Mouse (Mus musculus) limb, embryonic 10.5 days (tissue): Measurements from ENCODE around the gene Kcnh7. TPM values are rescaled to one million over a fixed set of nuclear protein-coding genes. Genes with fewer than 3 reads are reported as not detected.

ENCODE experiments used
- DNase-seq: peaks from one replicate; pipeline ENCODE4 v3.0.0-alpha.2; 2017; ENCODE audit warnings: low spot score
- H3K27ac ChIP-seq: fragments of 300-500 bp; sonication (generic); 2 replicates; pipeline ENCODE4 v1.5.1; 2016; ENCODE audit warnings: mild to moderate bottlenecking
- H3K27me3 ChIP-seq: fragments of 300-500 bp; sonication (generic); 2 replicates; pipeline ENCODE4 v1.6.1; 2016; ENCODE audit warnings: low read depth, mild to moderate bottlenecking; ENCODE audit not compliant: poor library complexity, severe bottlenecking
- H3K36me3 ChIP-seq: fragments of 300-500 bp; sonication (generic); 2 replicates; pipeline ENCODE4 v1.6.1; 2016; ENCODE audit warnings: mild to moderate bottlenecking, moderate library complexity
- H3K4me1 ChIP-seq: fragments of 300-500 bp; sonication (generic); 2 replicates; pipeline ENCODE4 v1.6.1; 2016
- H3K4me3 ChIP-seq: fragments of 300-500 bp; sonication (generic); 2 replicates; pipeline ENCODE4 v1.5.1; 2016; ENCODE audit warnings: mild to moderate bottlenecking, moderate library complexity
- H3K9me3 ChIP-seq: fragments of 300-500 bp; sonication (generic); replicated peaks from 2 replicates; pipeline ENCODE4 v1.6.1; 2016; ENCODE audit warnings: mild to moderate bottlenecking
- WGBS: fragments of 180-500 bp; shearing (Covaris S2); methylation state at CpG from one replicate; pipeline ENCODE4 v1.1.7; 2016; 5-methylcytosine and 5-hydroxymethylcytosine counted together
- polyA plus RNA-seq: library from polyadenylated mRNA; unstranded; fragments of >200 nt; fragmentation: Nextera tagmentation; extraction: Ambion mirVana; gene quantifications from 2 replicates; pipeline ENCODE4 v1.2.1, GENCODE M21; 2016

Gene Kcnh7
- polyA plus RNA-seq, 1 experiment from 2014 or later: 0.29 TPM

DNA sequence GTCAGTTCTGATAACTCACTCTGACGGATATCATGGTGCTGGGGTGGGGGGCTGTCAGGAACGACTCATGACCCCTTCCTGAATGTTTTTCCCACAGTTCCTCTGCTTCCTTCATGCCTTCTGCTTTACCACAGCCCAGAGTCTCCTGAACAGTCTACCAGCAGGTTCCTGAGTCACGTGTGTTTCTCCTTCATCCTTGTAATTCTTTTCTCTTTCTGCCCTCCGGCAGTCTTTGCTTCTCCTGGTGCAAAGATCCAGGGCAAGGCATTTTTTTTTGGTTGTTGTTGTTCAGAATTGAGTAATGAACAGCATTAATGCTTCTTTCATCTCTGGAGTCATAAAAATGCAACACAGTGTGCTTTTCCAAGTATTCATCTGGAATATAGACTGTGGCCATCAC is 513.3 kb downstream of the Kcnh7 start:
- Histone ChIP-seq H3K4me1 (no peaks in the 10 kb centered on the region), H3K9me3 (no peaks in the 10 kb centered on the region), H3K27me3 (no peaks in the 10 kb centered on the region), H3K4me3 (no peak overlapping the region), H3K27ac (no peak overlapping the region), H3K36me3 (no peaks in the 10 kb centered on the region)
- DNase-seq: no peak
- 86% methylated on average over 4 of the region's 4 CpGs for WGBS

DNA sequence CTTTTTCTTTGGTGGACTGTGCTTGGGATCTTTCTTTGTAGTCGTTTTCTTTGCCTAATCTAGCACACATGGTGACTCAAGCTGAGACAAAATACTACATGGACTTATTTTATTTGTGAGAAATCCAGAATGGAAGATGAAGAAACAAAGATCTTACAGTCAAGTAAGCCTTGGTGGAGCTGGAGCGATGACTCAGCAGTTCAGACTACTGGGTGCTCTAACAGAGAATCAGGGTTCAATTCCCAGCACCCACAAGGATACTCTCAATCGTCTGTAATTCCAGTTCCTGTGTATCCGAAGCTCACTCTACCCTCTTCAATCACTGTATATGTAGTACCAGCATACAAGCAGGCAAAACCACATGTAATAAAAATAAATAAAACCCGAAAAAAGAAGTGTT is 513.8 kb downstream of the Kcnh7 start:
- Histone ChIP-seq H3K27me3 (peaks cover 3% of the 10 kb centered on the region; the same call in 1 of the 2 replicates), H3K4me1 (no peaks in the 10 kb centered on the region), H3K9me3 (no peaks in the 10 kb centered on the region), H3K4me3 (no peak overlapping the region), H3K36me3 (no peaks in the 10 kb centered on the region), H3K27ac (no peak overlapping the region)
- no peak for DNase-seq
- 87% methylated on average over 5 of the region's 5 CpGs for WGBS

DNA sequence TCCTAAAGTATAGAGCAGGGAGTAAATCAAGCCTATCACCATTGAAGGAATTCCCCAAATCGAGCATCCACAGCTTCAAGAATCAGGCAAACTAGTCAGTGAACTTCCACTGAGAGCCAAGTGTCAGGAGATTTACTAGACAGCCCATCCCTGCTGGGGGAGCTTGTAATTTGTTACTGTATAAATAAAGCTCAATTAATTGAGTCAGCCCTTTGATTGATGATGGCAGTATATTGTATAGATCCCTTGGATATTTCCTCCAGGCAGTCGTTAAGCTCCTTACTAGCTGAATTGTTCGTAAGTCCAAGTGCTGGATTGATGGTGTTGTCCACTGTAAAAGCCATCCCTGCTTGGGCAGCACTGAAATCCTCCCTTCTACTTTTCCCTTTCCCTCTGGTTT is 514.2 kb downstream of the Kcnh7 start:
- H3K9me3 ChIP-seq: no peaks in the 10 kb centered on the region
- peaks cover 6% of the 10 kb centered on the region for H3K27me3 ChIP-seq
- no peak overlapping the region for H3K27ac ChIP-seq
- 60% methylated on average over 3 of the region's 3 CpGs for WGBS
- DNase-seq: no peak
- H3K4me3 ChIP-seq: no peak overlapping the region
- H3K36me3 ChIP-seq: no peaks in the 10 kb centered on the region
- H3K4me1 ChIP-seq: no peaks in the 10 kb centered on the region

DNA sequence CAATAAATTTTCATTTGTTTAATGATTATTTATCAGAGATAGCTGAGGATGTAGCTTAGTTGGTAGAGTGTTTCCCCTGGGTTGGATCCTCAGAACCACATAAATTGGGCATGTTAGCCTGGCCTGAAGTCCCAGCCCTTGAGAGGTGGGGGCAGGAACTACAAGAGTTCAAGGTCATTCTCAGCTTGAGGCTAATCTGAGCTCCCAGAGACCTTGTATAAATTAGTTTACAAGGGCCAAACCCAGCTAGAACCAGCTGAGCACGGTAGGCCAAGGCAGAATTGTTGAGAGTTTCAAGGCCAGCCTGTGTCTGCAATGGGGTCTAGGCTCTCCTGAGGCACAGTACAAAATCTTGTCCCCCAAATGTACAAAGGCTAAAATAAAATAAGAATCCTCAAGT is 518.6 kb downstream of the Kcnh7 start:
- Histone ChIP-seq H3K36me3 (no peaks in the 10 kb centered on the region), H3K4me1 (peaks cover 4% of the 10 kb centered on the region), H3K9me3 (no peaks in the 10 kb centered on the region), H3K4me3 (no peak overlapping the region), H3K27me3 (peaks cover 21% of the 10 kb centered on the region), H3K27ac (no peak overlapping the region)
- 56% methylated on average over 1 of the region's 1 CpGs for WGBS
- DNase-seq: no peak

DNA sequence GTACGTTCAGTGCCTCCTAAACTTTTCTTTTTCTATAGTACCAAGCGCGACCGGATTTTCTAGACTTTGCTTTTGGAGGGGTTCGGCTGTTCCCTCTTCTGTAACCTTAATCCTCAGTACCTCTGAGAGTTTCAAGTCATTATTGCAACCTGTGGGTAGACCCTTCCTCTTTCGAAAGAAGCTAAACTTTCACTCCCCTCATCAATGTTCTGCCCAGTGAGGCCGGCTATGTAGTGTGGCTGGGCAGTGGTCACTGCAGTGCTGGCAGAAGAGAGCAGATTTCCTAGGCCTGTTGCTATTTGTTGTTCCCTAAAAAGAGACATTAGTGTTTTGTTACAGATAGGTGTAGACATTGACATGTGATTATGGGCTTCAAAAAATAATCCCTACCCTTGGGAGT is 519.2 kb downstream of the Kcnh7 start:
- DNase-seq: no peak
- Histone ChIP-seq H3K27me3 (peaks cover 21% of the 10 kb centered on the region), H3K4me3 (peak overlapping the region; percentile 69; the same call in 1 of the 2 replicates), H3K9me3 (no peaks in the 10 kb centered on the region), H3K36me3 (no peaks in the 10 kb centered on the region), H3K4me1 (peaks cover 4% of the 10 kb centered on the region), H3K27ac (no peak overlapping the region)
- 75% methylated on average over 7 of the region's 7 CpGs for WGBS

DNA sequence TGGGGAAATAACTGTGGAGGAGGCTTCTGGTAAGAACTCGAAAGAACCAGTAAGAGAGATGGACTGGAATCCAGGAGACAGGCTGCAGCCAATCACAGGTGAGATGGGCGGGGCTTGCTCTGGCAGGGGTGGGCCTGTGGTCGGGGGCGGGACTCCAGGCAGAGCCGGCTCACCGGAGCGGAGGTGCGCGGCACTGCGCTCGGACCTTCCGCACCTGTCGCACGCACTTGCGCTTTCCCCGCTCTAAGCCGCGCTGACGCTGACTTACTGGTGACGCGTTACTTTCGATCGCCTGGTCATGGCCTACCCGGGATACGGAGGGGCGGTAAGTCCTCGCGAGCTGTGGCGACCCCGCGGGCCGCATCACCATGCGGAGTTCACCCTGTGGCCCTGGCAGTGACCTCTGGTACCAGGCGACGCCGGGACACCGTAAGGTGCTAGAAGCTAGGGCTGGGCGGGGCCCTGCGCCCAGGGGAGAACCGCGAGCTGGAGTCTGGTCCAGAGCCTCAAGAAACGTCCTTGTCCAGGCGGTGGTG is 519.9 kb downstream of the Kcnh7 start, which contains the start of gene Gca:
TSS of gene Gca (plus strand) at position 151 of the 536 bp plus-strand sequence.
- no peak within 1 kb of the TSS for H3K27ac ChIP-seq
- DNase-seq: peak; percentile 84

DNA sequence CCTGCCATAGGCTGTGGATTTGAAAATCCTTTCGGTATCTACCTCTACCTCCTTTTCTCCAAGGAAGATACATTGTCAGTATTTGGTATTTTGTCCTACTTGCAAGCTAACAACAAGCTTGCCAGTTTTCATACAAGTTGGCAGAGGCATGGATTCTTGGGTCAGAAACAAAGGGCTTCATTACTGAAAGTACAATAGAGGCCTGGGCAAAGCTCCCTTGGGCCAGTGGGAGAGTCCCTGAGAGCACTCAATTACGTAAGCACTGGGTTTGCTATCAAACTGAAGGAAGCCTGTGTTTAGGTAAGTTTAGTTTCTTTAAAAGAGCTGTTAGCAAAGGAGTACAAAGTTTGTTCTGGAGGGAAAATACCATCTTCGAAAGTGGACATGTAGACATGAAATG is 521.5 kb downstream of the Kcnh7 start:
- H3K9me3 ChIP-seq: no peaks in the 10 kb centered on the region
- 87% methylated on average over 3 of the region's 3 CpGs for WGBS
- no peaks in the 10 kb centered on the region for H3K36me3 ChIP-seq
- no peak overlapping the region for H3K27ac ChIP-seq
- no peak for DNase-seq
- peaks cover 4% of the 10 kb centered on the region for H3K4me1 ChIP-seq
- H3K27me3 ChIP-seq: peaks cover 21% of the 10 kb centered on the region
- H3K4me3 ChIP-seq: no peak overlapping the region

More for the DNA sequence above, 519.9 kb downstream of the Kcnh7 start, which contains the start of gene Gca:
- no peaks in the 10 kb centered on the region for H3K9me3 ChIP-seq
- no peaks in the 10 kb centered on the region for H3K36me3 ChIP-seq
- peak within 1 kb of the TSS; percentile 69 for H3K4me3 ChIP-seq
- under 1% methylated on average over 43 of the region's 43 CpGs for WGBS
- H3K4me1 ChIP-seq: peaks cover 4% of the 10 kb centered on the region
- H3K27me3 ChIP-seq: peaks cover 21% of the 10 kb centered on the region

DNA sequence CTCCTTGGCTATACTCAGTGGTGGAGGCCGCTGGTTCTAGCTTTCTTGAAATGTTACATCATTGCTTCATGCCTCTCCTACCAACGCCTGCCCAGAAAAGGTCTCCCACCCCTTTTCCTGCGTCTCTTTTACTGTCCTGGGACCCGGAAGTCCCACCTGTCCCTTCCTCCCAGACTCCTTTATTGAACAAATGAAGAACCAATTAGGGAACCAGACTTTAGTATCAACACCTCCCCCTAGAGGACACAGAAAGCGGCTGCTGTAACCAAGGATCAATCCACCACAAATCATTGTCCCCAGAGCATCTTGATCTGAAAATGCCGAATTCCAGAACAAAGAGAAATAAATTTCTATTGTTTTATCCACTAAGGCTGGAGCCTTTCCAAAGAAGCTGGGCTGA is 523.5 kb downstream of the Kcnh7 start:
- 59% methylated on average over 6 of the region's 6 CpGs for WGBS
- H3K27me3 ChIP-seq: peaks cover 20% of the 10 kb centered on the region

DNA sequence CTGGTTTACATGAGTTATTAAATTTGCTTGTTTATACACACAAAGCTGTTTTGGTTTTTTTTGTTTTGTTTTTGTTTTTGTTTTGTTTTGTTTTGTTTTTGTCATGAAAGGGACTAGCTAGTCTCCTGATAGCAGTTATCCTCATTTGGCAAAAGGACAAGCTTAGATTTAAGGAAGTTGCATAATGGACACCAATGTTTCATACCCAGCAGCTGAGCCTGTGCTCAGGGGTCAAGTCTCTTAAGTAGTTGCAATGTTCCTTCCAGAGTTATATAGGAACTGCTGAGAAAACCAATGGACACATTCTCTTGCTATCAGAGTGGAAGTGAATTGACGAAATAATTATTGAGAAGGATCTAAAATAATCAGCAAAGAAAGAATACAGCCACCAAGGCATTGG is 528.0 kb downstream of the Kcnh7 start:
- Histone ChIP-seq H3K27me3 (no peaks in the 10 kb centered on the region), H3K27ac (no peak overlapping the region), H3K4me3 (no peak overlapping the region), H3K4me1 (no peaks in the 10 kb centered on the region), H3K36me3 (no peaks in the 10 kb centered on the region), H3K9me3 (no peaks in the 10 kb centered on the region)
- no peak for DNase-seq
- 78% methylated on average over 1 of the region's 1 CpGs for WGBS

More for the DNA sequence above, 523.5 kb downstream of the Kcnh7 start:
- H3K36me3 ChIP-seq: no peaks in the 10 kb centered on the region
- no peak overlapping the region for H3K27ac ChIP-seq
- peaks cover 4% of the 10 kb centered on the region for H3K4me1 ChIP-seq
- no peaks in the 10 kb centered on the region for H3K9me3 ChIP-seq
- H3K4me3 ChIP-seq: no peak overlapping the region
- DNase-seq: no peak

DNA sequence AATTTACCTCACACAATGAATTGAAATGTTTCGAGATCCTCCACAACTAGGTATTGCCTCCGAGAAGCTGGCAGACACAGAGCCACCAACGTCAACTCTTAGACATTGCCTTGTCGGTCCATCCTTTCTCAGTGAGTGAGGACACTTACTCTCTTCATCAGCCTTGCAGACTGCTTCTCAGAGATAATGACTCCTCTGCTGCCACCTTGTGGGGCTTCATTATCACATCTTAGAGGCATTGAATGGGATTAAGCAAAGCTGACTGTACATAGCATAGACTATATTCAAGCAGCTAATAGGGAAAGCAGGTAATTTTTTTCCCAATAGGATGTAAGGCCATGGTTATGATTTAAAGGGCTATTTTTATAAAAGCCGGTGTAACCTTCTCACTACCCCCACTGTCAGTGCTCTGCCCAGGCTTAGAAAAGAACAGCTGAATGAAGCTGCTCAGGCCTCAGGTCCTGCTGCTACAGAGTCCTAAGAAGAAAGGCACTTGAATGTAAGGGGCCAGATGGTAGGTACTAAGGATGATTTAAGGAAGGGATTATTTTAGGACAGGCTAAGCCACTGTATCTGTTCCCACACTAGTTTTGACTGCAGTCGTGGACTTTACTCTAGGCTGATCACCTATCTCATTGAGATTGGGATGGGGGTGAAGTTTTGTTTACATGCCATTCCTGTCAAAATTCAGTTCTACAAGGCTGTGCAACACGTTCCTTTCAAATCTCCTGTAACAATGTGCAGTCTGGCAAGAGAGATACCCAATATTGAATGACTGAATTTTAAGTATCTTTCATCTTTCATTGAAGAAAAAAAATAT is 529.4 kb downstream of the Kcnh7 start:
- WGBS: 53% methylated on average over 7 of the region's 7 CpGs
- DNase-seq: no peak

DNA sequence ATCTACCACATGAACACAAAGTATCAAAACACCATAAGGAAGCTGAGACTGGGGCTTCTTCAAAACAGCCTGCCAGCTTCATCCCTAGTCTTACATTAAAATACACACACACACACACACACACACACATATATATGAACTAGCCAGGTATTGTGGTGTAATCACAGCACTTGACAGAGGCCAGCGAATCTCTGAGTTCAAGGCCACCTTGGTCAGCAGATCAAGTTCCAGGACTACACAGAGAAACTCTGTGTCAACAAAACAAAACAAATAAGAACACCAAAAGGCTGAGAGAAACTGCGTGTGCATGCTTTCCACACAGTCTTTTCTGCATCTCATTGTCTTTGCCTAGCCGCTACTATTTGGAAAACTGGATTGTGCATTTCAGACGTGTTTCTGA is 531.6 kb downstream of the Kcnh7 start:
- WGBS: 85% methylated on average over 4 of the region's 4 CpGs
- no peak overlapping the region for H3K27ac ChIP-seq
- no peaks in the 10 kb centered on the region for H3K9me3 ChIP-seq
- DNase-seq: no peak
- H3K27me3 ChIP-seq: no peaks in the 10 kb centered on the region
- H3K36me3 ChIP-seq: no peaks in the 10 kb centered on the region
- H3K4me1 ChIP-seq: no peaks in the 10 kb centered on the region
- no peak overlapping the region for H3K4me3 ChIP-seq

More for the DNA sequence above, 529.4 kb downstream of the Kcnh7 start:
- H3K9me3 ChIP-seq: no peaks in the 10 kb centered on the region
- H3K36me3 ChIP-seq: no peaks in the 10 kb centered on the region
- H3K27me3 ChIP-seq: no peaks in the 10 kb centered on the region
- no peaks in the 10 kb centered on the region for H3K4me1 ChIP-seq
- H3K4me3 ChIP-seq: no peak overlapping the region
- H3K27ac ChIP-seq: no peak overlapping the region

DNA sequence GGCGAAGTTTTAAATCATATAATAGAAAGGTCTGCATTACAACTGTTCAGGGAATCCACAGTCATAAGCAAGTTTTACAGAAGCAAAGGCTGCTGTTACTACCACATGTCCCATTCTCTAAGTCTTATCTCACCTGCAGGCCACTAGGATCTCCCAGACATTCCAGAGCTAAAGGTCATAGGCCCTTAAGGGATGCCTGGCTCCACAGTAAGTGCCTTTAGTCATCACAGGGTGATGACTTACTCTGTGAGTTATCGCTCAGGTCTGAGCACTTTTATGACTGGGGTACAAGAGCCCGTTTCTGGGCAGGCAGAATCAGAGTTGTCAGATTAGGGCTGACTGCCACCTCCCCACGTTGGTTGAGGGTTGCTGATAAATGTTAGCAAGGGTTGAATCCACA is 532.2 kb downstream of the Kcnh7 start:
- Histone ChIP-seq H3K4me3 (no peak overlapping the region), H3K9me3 (no peaks in the 10 kb centered on the region), H3K27me3 (no peaks in the 10 kb centered on the region), H3K36me3 (no peaks in the 10 kb centered on the region), H3K27ac (no peak overlapping the region), H3K4me1 (peaks cover 1% of the 10 kb centered on the region; the same call in 1 of the 2 replicates)
- DNase-seq: no peak
- WGBS: 68% methylated on average over 4 of the region's 4 CpGs

DNA sequence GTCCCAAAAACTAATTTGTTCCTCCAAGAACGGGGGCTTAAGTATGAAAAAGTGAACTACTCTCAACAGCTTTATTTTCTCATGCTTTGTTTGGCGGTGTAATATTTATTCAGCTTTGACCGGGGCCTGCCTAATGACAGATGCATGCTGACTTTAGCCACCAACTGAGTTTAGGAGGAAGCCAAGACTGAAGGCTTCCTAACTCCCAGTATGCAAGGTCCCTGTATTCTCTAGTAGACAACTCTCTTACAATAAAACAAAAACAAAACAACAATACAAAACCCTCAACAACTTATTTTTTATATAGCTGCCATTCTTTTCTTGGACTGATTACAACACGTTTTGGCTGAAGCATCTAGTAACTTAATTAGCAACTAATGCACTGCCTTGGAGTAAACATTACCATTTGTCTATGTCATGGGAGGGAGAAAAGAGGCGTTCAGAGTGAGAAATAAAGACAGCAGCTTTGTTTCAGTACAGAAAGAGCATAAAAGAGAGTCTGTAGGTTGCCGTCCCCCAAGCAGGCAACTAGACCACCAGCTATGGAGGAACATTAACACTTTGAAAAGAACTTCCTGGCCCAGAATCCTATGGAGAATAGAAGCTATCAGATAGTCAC is 537.3 kb downstream of the Kcnh7 start:
- H3K27me3 ChIP-seq: peaks cover 10% of the 10 kb centered on the region; the same call in 1 of the 2 replicates
- peaks cover 13% of the 10 kb centered on the region for H3K4me1 ChIP-seq
- peak overlapping the region; percentile 63 for H3K4me3 ChIP-seq
- no peak overlapping the region for H3K27ac ChIP-seq
- no peaks in the 10 kb centered on the region for H3K9me3 ChIP-seq
- no peaks in the 10 kb centered on the region for H3K36me3 ChIP-seq
- 25% methylated on average over 6 of the region's 6 CpGs for WGBS
- no peak for DNase-seq
